Mouse (Mus musculus) limb, embryonic 10.5 days (tissue): ENCODE data around the gene Exoc3l4. TPM values are rescaled to one million over a fixed set of nuclear protein-coding genes. Genes with fewer than 3 reads are reported as not detected.

Experiments
- DNase-seq: peaks from one replicate; pipeline ENCODE4 v3.0.0-alpha.2; 2017; ENCODE audit warnings: low spot score
- H3K27ac ChIP-seq: fragments of 300-500 bp; sonication (generic); 2 replicates; pipeline ENCODE4 v1.5.1; 2016; ENCODE audit warnings: mild to moderate bottlenecking
- H3K27me3 ChIP-seq: fragments of 300-500 bp; sonication (generic); 2 replicates; pipeline ENCODE4 v1.6.1; 2016; ENCODE audit warnings: low read depth, mild to moderate bottlenecking; ENCODE audit not compliant: poor library complexity, severe bottlenecking
- H3K36me3 ChIP-seq: fragments of 300-500 bp; sonication (generic); 2 replicates; pipeline ENCODE4 v1.6.1; 2016; ENCODE audit warnings: mild to moderate bottlenecking, moderate library complexity
- H3K4me1 ChIP-seq: fragments of 300-500 bp; sonication (generic); 2 replicates; pipeline ENCODE4 v1.6.1; 2016
- H3K4me3 ChIP-seq: fragments of 300-500 bp; sonication (generic); 2 replicates; pipeline ENCODE4 v1.5.1; 2016; ENCODE audit warnings: mild to moderate bottlenecking, moderate library complexity
- H3K9me3 ChIP-seq: fragments of 300-500 bp; sonication (generic); replicated peaks from 2 replicates; pipeline ENCODE4 v1.6.1; 2016; ENCODE audit warnings: mild to moderate bottlenecking
- WGBS: fragments of 180-500 bp; shearing (Covaris S2); methylation state at CpG from one replicate; pipeline ENCODE4 v1.1.7; 2016; 5-methylcytosine and 5-hydroxymethylcytosine counted together
- polyA plus RNA-seq: library from polyadenylated mRNA; unstranded; fragments of >200 nt; fragmentation: Nextera tagmentation; extraction: Ambion mirVana; gene quantifications from 2 replicates; pipeline ENCODE4 v1.2.1, GENCODE M21; 2016

The Exoc3l4 gene
- polyA plus RNA-seq, 1 experiment from 2014 or later: 5.1 TPM

- H3K4me1 ChIP-seq: peaks cover 57% of the 10 kb centered on the region
- 80% methylated on average over 7 of the region's 7 CpGs for WGBS
- peaks cover 100% of the 10 kb centered on the region for H3K27me3 ChIP-seq
Measured at GRCm38 (mm10) chr12:111451561-111451960, 34.7 kb downstream of the Exoc3l4 start.

GRCm38 (mm10) chr12:111454021-111454420 lies 37.2 kb downstream of the Exoc3l4 start:
- Histone ChIP-seq H3K27me3 (peaks cover 94% of the 10 kb centered on the region), H3K4me1 (peaks cover 32% of the 10 kb centered on the region), H3K9me3 (no peaks in the 10 kb centered on the region), H3K36me3 (no peaks in the 10 kb centered on the region), H3K4me3 (no peak overlapping the region), H3K27ac (no peak overlapping the region)
- no peak for DNase-seq
- WGBS: 44% methylated on average over 4 of the region's 4 CpGs

More at GRCm38 (mm10) chr12:111451561-111451960, 34.7 kb downstream of the Exoc3l4 start:
- Histone ChIP-seq H3K9me3 (no peaks in the 10 kb centered on the region), H3K36me3 (no peaks in the 10 kb centered on the region), H3K27ac (no peak overlapping the region), H3K4me3 (no peak overlapping the region)
- DNase-seq: no peak

DNA sequence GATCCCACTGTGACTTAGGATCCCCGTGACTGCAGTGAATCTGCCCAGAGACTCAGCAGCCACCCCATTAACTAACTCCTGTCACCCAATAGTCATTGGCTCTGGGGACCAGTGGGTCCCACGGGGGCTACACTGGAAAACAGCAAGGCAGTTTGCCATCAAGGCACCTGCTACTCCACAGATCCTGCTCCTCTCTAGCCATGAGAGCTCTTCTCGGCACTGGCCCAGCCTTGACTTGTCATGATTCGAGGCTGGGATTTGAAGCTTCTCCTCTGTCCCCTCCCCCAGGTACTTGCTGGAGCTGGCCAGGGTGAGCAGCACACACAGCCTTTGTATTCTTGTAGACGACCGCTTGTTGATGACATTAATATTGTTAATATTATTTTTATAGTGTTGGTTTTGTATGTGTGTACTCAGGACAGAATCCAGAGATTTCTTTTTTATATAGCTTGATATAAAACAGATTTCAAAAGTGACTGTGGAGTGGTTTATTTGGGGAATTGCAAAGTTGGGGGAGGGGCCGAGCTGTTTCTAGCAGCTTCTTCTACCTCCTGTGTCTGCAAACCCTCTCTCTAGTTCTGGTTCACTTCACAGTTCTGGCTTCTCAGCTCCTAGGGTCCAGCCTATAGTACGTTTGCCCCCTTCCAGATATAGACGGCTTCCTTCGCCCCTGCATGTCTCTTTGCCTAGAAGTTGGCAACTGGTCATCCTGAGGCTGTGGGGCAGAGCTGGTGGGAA lies 37.9 kb downstream of the Exoc3l4 start:
- Histone ChIP-seq H3K4me1 (peaks cover 26% of the 10 kb centered on the region; the same call in 1 of the 2 replicates), H3K27me3 (peaks cover 90% of the 10 kb centered on the region), H3K36me3 (no peaks in the 10 kb centered on the region), H3K27ac (no peak overlapping the region), H3K4me3 (no peak overlapping the region), H3K9me3 (no peaks in the 10 kb centered on the region)
- 68% methylated on average over 10 of the region's 10 CpGs for WGBS
- no peak for DNase-seq

- H3K4me1 ChIP-seq: peaks cover 19% of the 10 kb centered on the region; the same call in 1 of the 2 replicates
- no peaks in the 10 kb centered on the region for H3K36me3 ChIP-seq
- H3K9me3 ChIP-seq: no peaks in the 10 kb centered on the region
- DNase-seq: no peak
- H3K27ac ChIP-seq: no peak overlapping the region
- 69% methylated on average over 12 of the region's 12 CpGs for WGBS
- H3K27me3 ChIP-seq: peaks cover 90% of the 10 kb centered on the region
- no peak overlapping the region for H3K4me3 ChIP-seq
Measured at GRCm38 (mm10) chr12:111455311-111455846, 38.6 kb downstream of the Exoc3l4 start.

DNA sequence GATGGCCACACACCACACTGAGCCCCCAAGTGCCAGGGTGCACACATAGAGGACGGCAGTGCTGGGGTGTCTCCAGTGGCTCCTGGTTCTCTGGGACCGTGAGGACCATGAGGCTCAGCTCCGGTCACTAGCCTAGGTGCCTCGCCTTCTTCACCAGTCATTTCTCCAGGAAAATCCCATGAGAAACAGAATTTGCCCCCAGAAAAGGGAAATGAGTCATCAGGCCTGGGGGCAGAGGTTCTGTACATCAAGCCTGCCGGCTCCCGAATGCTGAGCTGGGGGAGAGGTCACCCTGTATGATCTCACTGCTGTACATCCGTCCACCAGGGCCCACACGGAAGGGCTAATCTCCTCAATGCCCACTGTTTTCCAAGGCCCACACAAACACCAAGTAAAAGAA lies 39.0 kb downstream of the Exoc3l4 start:
- peaks cover 90% of the 10 kb centered on the region for H3K27me3 ChIP-seq
- WGBS: 69% methylated on average over 8 of the region's 8 CpGs
- H3K4me3 ChIP-seq: no peak overlapping the region
- no peak for DNase-seq
- no peak overlapping the region for H3K27ac ChIP-seq
- no peaks in the 10 kb centered on the region for H3K9me3 ChIP-seq
- peaks cover 15% of the 10 kb centered on the region; the same call in 1 of the 2 replicates for H3K4me1 ChIP-seq
- H3K36me3 ChIP-seq: no peaks in the 10 kb centered on the region

DNA sequence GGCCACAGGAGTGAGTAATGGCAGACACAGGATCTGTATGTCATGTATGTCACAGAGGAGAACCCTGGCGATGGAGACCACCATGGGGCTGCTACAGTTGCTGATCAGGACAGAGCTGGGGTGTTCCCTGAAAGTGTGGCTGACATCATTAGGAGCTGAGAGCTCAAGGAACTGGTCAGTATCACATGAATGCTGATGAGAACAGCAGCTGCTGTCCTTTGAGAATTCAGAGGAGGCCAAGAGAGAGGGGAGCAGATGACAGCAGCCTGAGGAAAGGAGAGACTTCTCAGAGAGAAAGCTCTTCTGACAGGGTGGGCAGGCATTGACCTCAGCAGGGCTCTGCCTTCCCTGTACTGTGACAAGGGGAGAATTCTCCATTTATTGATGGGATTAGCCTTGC lies 40.9 kb downstream of the Exoc3l4 start:
- Histone ChIP-seq H3K4me3 (no peak overlapping the region), H3K9me3 (no peaks in the 10 kb centered on the region), H3K4me1 (peaks cover 15% of the 10 kb centered on the region; the same call in 1 of the 2 replicates), H3K27ac (no peak overlapping the region), H3K36me3 (no peaks in the 10 kb centered on the region), H3K27me3 (peaks cover 82% of the 10 kb centered on the region)
- 83% methylated on average over 1 of the region's 1 CpGs for WGBS
- DNase-seq: no peak

- peaks cover 6% of the 10 kb centered on the region for H3K4me1 ChIP-seq
- H3K36me3 ChIP-seq: no peaks in the 10 kb centered on the region
Measured at GRCm38 (mm10) chr12:111463570-111463969, 46.8 kb downstream of the Exoc3l4 start.

GRCm38 (mm10) chr12:111466369-111466768 lies 49.6 kb downstream of the Exoc3l4 start:
- Histone ChIP-seq H3K9me3 (no peaks in the 10 kb centered on the region), H3K36me3 (no peaks in the 10 kb centered on the region), H3K4me1 (peaks cover 6% of the 10 kb centered on the region), H3K27me3 (peaks cover 35% of the 10 kb centered on the region), H3K27ac (no peak overlapping the region), H3K4me3 (no peak overlapping the region)
- DNase-seq: no peak
- 92% methylated on average over 3 of the region's 3 CpGs for WGBS

More at GRCm38 (mm10) chr12:111463570-111463969, 46.8 kb downstream of the Exoc3l4 start:
- peaks cover 48% of the 10 kb centered on the region for H3K27me3 ChIP-seq
- no peaks in the 10 kb centered on the region for H3K9me3 ChIP-seq
- H3K4me3 ChIP-seq: no peak overlapping the region
- H3K27ac ChIP-seq: no peak overlapping the region
- no peak for DNase-seq
- WGBS: 85% methylated on average over 7 of the region's 7 CpGs

GRCm38 (mm10) chr12:111468206-111468605 lies 51.4 kb downstream of the Exoc3l4 start:
- DNase-seq: no peak
- WGBS: 76% methylated on average over 7 of the region's 7 CpGs
- Histone ChIP-seq H3K36me3 (no peaks in the 10 kb centered on the region), H3K27me3 (peaks cover 29% of the 10 kb centered on the region), H3K9me3 (no peaks in the 10 kb centered on the region), H3K4me1 (peaks cover 6% of the 10 kb centered on the region), H3K4me3 (no peak overlapping the region), H3K27ac (no peak overlapping the region)

DNA sequence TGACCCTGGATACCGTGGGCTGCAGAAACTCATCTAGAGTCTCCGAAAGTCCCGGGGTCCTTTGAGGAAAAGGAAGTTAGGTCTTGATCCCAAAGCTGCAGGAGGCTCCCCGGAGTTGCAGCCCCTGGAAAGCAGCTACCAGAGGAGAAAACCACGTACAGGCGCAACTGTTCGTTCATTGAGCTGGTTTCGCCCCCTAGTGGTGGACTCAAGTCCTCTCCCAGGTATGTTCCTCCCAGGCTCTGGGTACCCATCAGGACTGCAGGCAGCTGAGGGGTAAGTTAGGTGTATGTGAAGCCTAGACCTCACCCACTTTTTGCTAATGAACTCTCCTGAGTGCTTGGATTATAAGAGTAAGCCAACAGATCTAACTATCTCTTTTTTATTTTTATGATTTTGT lies 52.7 kb downstream of the Exoc3l4 start:
- 9% methylated on average over 8 of the region's 8 CpGs for WGBS
- Histone ChIP-seq H3K36me3 (no peaks in the 10 kb centered on the region), H3K4me1 (peaks cover under 1% of the 10 kb centered on the region; the same call in 1 of the 2 replicates), H3K27ac (no peak overlapping the region), H3K4me3 (no peak overlapping the region), H3K9me3 (no peaks in the 10 kb centered on the region), H3K27me3 (peaks cover 29% of the 10 kb centered on the region)
- DNase-seq: peak; percentile 82

GRCm38 (mm10) chr12:111471119-111471518 lies 54.3 kb downstream of the Exoc3l4 start:
- H3K27ac ChIP-seq: no peak overlapping the region
- 72% methylated on average over 1 of the region's 1 CpGs for WGBS
- peaks cover 10% of the 10 kb centered on the region for H3K4me1 ChIP-seq
- H3K27me3 ChIP-seq: peaks cover 20% of the 10 kb centered on the region
- no peak for DNase-seq
- H3K4me3 ChIP-seq: no peak overlapping the region
- H3K36me3 ChIP-seq: no peaks in the 10 kb centered on the region
- H3K9me3 ChIP-seq: no peaks in the 10 kb centered on the region

- Histone ChIP-seq H3K4me1 (peaks cover 10% of the 10 kb centered on the region), H3K4me3 (no peak overlapping the region), H3K9me3 (no peaks in the 10 kb centered on the region), H3K36me3 (no peaks in the 10 kb centered on the region), H3K27me3 (peaks cover 17% of the 10 kb centered on the region), H3K27ac (no peak overlapping the region)
- DNase-seq: no peak
- 83% methylated on average over 3 of the region's 3 CpGs for WGBS
Measured at GRCm38 (mm10) chr12:111471721-111472120, 54.9 kb downstream of the Exoc3l4 start.

- 77% methylated on average over 5 of the region's 5 CpGs for WGBS
Measured at GRCm38 (mm10) chr12:111472886-111473285, 56.1 kb downstream of the Exoc3l4 start.

More at GRCm38 (mm10) chr12:111472886-111473285, 56.1 kb downstream of the Exoc3l4 start:
- Histone ChIP-seq H3K27ac (no peak overlapping the region), H3K27me3 (peaks cover 17% of the 10 kb centered on the region), H3K4me1 (peaks cover 10% of the 10 kb centered on the region), H3K4me3 (no peak overlapping the region), H3K36me3 (no peaks in the 10 kb centered on the region), H3K9me3 (no peaks in the 10 kb centered on the region)
- no peak for DNase-seq
